Mouse (Mus musculus) kidney, postnatal 0 days (tissue): ENCODE data around the gene Orc5. TPM values are rescaled to one million over a fixed set of nuclear protein-coding genes. Genes with fewer than 3 reads are reported as not detected.

Experiments used
- ATAC-seq: fragments of 200-750 bp; cut with Nextera tagmentation; replicated peaks from 2 replicates; pipeline ENCODE4 v1.8.0; 2017; ENCODE audit warnings: low read depth, moderate number of reproducible peaks, moderate TSS enrichment, moderate library complexity; ENCODE audit not compliant: low FRiP score
- DNase-seq: peaks from one replicate; pipeline ENCODE4 v3.0.0-alpha.2; 2016; ENCODE audit warnings: low spot score
- H3K27ac ChIP-seq: fragments of 300-500 bp; sonication (generic); 2 replicates; pipeline ENCODE4 v1.5.1; 2014; ENCODE audit warnings: mild to moderate bottlenecking
- H3K27me3 ChIP-seq: fragments of 300-500 bp; sonication (generic); 2 replicates; pipeline ENCODE4 v1.6.1; 2014; ENCODE audit warnings: low read length, mixed read lengths; ENCODE audit not compliant: insufficient read depth
- H3K36me3 ChIP-seq: fragments of 300-500 bp; sonication (generic); 2 replicates; pipeline ENCODE4 v1.6.1; 2014; ENCODE audit warnings: low read length, mixed read lengths; ENCODE audit not compliant: insufficient read depth
- H3K4me1 ChIP-seq: fragments of 300-500 bp; sonication (generic); replicated peaks from 2 replicates; pipeline ENCODE4 v1.6.1; 2014; ENCODE audit warnings: antibody characterized with exemption, low read length, mixed read lengths; ENCODE audit not compliant: insufficient read depth
- H3K4me2 ChIP-seq: fragments of 300-500 bp; sonication (generic); 2 replicates; pipeline ENCODE4 v1.6.1; 2014; ENCODE audit warnings: mild to moderate bottlenecking, low read length, moderate library complexity, mixed read lengths
- H3K4me3 ChIP-seq: fragments of 300-500 bp; sonication (generic); replicated peaks from 2 replicates; pipeline ENCODE4 v1.5.1; 2014; ENCODE audit warnings: low read depth, low read length
- H3K9ac ChIP-seq: fragments of 300-500 bp; sonication (generic); 2 replicates; pipeline ENCODE4 v1.6.1; 2014; ENCODE audit warnings: low read depth, low read length
- H3K9me3 ChIP-seq: fragments of 300-500 bp; sonication (generic); replicated peaks from 2 replicates; pipeline ENCODE4 v1.6.1; 2016; ENCODE audit warnings: low read length, inconsistent platforms, mixed read lengths
- CTCF ChIP-seq: IDR thresholded peaks from 2 replicates; pipeline ENCODE4 v1.5.1; 2016; ENCODE audit warnings: antibody characterized with exemption, low read depth, mild to moderate bottlenecking, moderate library complexity
- WGBS: fragments of 180-500 bp; shearing (Covaris S2); extraction: QIAGEN DNeasy Blood & Tissue Kit; methylation state at CpG from one replicate; pipeline ENCODE4 v1.1.7; 2014; 5-methylcytosine and 5-hydroxymethylcytosine counted together
- polyA plus RNA-seq: library from polyadenylated mRNA; unstranded; fragments of >200 nt; fragmentation: Nextera tagmentation; extraction: Ambion mirVana; gene quantifications from 2 replicates; pipeline ENCODE4 v1.2.1, GENCODE M21; 2015

Gene Orc5
- polyA plus RNA-seq, 1 experiment from 2014 or later, result 37.6 TPM

GRCm38 (mm10) chr5:22452871-22453661, 97.2 kb downstream of the Orc5 start:
- Histone ChIP-seq H3K27me3 (no peaks in the 10 kb centered on the region), H3K27ac (no peak overlapping the region), H3K36me3 (no peaks in the 10 kb centered on the region), H3K9ac (no peak overlapping the region), H3K9me3 (no peaks in the 10 kb centered on the region), H3K4me2 (no peak overlapping the region), H3K4me3 (no peak overlapping the region), H3K4me1 (no peaks in the 10 kb centered on the region)
- WGBS, result 77% methylated on average over 15 of the region's 15 CpGs
- ATAC-seq, result no peak
- TF ChIP-seq CTCF, result no peak
- DNase-seq, result no peak

GRCm38 (mm10) chr5:22452452-22452851, 97.8 kb downstream of the Orc5 start:
- TF ChIP-seq CTCF, result no peak
- H3K4me1 ChIP-seq, result no peaks in the 10 kb centered on the region
- H3K27ac ChIP-seq, result no peak overlapping the region
- no peaks in the 10 kb centered on the region for H3K27me3 ChIP-seq
- no peak overlapping the region for H3K9ac ChIP-seq
- DNase-seq (no peak), ATAC-seq (no peak)
- H3K9me3 ChIP-seq, result no peaks in the 10 kb centered on the region
- H3K36me3 ChIP-seq, result no peaks in the 10 kb centered on the region
- WGBS, result 91% methylated on average over 9 of the region's 9 CpGs
- H3K4me3 ChIP-seq, result no peak overlapping the region
- H3K4me2 ChIP-seq, result no peak overlapping the region

- TF ChIP-seq CTCF, result no peak
- H3K27me3 ChIP-seq, result no peaks in the 10 kb centered on the region
- no peaks in the 10 kb centered on the region for H3K4me1 ChIP-seq
- H3K9ac ChIP-seq, result no peak overlapping the region
- ATAC-seq (no peak), DNase-seq (no peak)
- H3K9me3 ChIP-seq, result no peaks in the 10 kb centered on the region
- no peak overlapping the region for H3K4me3 ChIP-seq
- 57% methylated on average over 3 of the region's 3 CpGs for WGBS
- no peak overlapping the region for H3K27ac ChIP-seq
- no peaks in the 10 kb centered on the region for H3K36me3 ChIP-seq
- H3K4me2 ChIP-seq, result no peak overlapping the region
Observed at GRCm38 (mm10) chr5:22451764-22452163, 98.5 kb downstream of the Orc5 start.

DNA sequence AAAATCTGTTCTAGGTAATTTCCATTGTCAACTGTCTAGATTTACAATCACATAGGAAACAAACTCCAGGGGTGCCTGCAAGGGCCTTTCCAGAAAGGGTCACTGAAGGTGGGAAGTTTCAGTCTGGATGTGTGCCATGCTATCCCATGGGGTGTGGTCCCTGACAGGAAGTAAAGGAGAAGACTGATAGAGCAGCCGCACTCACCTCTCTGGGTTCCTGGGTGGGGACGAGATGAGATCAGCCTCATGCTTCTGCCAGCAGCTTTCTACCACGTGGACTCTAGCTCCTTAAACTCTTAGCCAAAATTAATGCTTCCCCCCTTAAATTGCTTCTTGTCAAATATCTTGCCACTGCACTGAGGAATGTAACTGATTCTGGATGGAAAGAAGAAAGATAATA, 100.7 kb downstream of the Orc5 start:
- Histone ChIP-seq H3K9me3 (no peaks in the 10 kb centered on the region), H3K4me3 (no peak overlapping the region), H3K9ac (no peak overlapping the region), H3K27ac (no peak overlapping the region), H3K4me1 (no peaks in the 10 kb centered on the region), H3K4me2 (no peak overlapping the region), H3K36me3 (no peaks in the 10 kb centered on the region), H3K27me3 (no peaks in the 10 kb centered on the region)
- 52% methylated on average over 3 of the region's 3 CpGs for WGBS
- DNase-seq (no peak), ATAC-seq (no peak)
- TF ChIP-seq CTCF, result no peak

Other genes starting within 250 kb of the Orc5 start
- 13.0 and 14.5 TPM in 2 replicates for gene Reln, start 205.7 kb downstream of the Orc5 start, polyA plus RNA-seq
- 0.84 and 1.3 TPM in 2 replicates for gene Lhfpl3, start 195.6 kb upstream of the Orc5 start, polyA plus RNA-seq